Mouse (Mus musculus): Measurements from ENCODE around the gene Nek2.
A peak's percentile ranks its signal among the peaks of the same experiment; 100 is the strongest.

Gene Nek2

DNA sequence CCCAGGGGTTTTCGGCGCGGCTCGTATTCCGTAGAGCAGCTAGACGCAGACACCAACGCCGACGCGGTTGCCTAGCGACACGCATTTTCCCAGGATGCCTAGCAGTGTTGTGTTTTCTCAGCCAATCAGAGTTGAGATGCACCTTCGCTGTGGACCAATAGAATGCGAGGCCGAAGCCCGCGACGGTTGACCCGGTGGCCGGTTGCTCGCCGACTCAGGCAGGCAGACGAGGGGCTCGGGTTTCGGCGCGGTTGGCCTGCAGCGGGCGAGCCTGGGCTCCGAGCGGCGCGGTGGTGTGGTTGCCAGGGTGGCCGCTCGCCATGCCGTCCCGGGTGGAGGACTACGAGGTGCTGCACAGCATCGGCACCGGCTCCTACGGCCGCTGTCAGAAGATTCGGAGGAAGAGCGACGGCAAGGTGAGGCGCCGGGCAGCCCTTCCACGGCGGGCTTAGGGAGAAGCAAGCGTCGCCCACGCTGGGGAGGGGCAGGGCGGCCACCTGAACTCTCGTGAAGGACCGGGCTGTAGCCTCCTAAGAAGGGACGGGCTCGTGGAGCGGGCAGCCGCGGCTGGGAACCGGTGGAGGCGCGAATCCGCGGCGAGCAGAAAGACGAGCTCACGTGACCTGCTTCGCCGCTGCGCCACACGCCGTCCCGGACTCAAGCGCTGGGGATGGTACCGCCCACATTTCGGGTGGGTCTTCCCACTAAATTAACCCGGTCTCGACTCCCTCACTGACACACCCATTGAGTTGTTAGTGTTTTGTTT lies at the start of gene Nek2:
Gene Nek2 (plus strand): TSS at position 119 of the 766 bp plus-strand sequence.
- DNase-seq (ENCODE audit: low read depth, low spot score) = peak; percentile 98

DNA sequence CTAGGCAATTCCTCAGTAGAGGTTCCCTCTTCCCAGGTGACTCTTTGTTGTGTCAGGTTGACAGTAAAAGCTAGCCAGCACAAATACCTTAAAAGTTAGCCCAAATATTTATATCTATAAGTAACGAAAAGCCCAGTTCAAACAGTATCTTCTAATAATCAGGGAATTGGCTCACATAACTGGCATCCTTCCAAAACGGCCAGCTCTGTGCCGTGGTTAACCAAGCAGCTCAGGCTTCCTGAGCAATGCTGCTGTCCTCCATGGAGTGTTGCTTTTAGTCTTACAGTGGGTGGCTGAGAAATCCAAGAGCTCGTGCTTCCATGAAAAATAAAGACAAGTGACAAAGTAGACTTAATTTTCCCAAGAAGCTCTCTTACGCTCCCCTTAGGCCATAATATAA lies 47.1 kb upstream of the Nek2 start:
- no peak for DNase-seq (ENCODE audit: low read depth, low spot score)

DNA sequence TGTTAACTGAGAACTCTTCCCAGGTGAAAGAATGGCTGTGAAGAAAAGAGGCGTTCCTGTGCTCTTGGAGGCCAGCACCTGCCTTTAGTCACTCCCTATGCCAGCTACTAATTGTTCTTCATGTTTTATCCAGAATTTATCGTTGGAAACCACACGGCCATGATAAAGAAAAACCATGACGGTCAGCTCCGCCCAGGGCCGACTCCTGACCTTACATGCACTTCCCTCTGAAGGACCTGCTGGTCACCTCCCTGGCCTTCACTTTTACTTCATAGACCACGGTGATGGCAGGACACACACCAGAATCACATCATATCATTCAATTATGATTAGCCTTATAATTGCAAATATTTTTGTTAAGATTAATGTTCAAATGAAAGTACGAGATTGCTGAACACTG lies 46.1 kb upstream of the Nek2 start:
- DNase-seq (ENCODE audit: low read depth, low spot score) = no peak

DNA sequence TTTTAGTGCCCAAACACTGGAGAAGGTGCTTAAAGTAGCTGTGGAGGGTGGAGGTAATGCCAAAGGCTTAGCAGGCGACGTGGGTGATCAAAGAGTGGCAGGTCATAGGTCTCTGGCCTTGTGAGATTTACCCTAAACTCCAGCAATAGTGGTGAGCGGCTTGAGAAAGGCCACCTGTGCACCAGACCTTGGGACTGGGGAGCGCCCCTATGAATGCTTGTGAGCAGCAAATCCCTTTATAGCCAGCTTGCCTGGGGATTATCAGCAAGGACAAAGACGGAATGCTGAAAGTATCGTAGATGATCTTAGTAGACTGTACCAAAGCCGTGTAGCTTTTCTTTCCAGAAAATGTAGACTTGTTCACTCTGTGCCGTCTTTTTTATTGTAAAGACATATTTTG lies 43.7 kb upstream of the Nek2 start:
- DNase-seq (ENCODE audit: low read depth, low spot score) = no peak

DNA sequence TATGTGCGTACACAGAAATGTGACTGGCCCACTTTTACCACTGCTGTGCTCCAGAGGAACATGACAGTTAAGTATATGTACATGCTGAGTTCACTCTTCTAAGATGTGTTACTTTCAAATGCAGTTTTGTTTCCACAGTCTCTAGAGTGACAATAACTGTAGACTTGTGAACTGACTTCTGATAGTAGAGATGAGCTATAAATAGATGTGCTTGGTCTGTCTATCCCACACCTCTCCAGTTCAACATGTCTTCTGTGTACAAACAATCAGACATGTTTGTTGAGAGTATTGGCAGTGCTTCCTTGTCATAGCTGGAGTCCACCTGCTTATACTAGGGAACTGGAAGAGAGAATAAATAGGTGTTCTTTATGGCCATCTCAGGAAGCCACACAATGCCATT lies 40.8 kb upstream of the Nek2 start:
- DNase-seq (ENCODE audit: low read depth, low spot score) = no peak

DNA sequence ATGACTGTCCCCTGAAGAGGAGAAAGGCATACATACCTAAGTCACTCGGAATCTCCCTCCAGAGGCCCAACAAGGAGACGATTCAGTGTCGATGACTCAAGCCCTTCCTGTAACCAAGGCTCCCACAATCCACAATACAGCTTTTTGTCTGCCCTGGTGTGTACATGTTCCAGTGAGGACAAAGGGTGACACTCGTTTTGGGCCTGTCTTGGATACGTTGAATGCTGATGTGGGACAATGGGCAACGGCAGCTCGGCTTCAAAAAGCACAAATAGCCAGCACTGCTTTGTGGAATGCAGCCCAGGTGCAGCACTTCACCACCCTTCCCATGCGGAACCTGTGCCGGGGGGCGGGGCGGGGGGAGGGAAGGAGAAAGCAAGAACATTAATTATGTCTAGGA lies 36.1 kb upstream of the Nek2 start:
- DNase-seq (ENCODE audit: low read depth, low spot score) = no peak

DNA sequence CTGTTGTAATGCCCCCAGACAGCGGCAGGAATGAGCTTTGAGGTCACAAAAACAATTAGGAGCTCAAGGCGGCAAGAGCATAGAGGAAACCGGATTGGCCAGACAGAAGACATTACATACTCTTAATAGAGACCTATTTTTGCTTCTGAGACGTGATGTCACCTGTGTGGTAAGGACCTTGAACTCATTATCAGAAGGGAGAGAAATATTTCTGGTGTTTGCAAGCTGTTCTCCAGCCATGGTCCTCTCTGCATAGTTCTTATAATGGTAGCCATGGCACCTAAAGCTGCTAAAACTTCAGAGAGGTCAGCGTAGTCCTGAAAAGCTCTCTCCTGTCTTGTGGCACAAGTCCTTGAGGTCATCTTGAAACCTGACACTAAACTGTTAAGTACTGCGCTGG lies 35.0 kb upstream of the Nek2 start:
- no peak for DNase-seq (ENCODE audit: low read depth, low spot score)

DNA sequence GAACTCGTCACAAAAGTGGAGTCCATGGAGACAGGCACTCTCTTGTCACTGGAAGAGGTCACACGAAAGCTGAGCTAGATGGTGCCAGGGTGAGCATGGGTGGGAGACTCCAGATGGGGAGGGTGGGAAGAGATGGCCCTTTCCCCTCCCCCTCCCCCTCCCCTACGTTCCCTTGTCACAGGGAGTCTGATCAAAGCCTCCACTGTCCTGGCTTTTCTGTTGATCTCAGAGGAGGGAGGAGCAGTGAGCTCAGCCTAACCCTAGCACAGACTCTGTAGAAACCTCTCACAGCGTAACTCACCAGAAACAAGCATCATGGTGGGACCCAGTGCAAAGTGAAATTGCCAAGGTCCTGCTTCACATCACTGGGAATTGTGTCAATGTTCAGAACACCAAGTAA lies 33.9 kb upstream of the Nek2 start:
- no peak for DNase-seq (ENCODE audit: low read depth, low spot score)

DNA sequence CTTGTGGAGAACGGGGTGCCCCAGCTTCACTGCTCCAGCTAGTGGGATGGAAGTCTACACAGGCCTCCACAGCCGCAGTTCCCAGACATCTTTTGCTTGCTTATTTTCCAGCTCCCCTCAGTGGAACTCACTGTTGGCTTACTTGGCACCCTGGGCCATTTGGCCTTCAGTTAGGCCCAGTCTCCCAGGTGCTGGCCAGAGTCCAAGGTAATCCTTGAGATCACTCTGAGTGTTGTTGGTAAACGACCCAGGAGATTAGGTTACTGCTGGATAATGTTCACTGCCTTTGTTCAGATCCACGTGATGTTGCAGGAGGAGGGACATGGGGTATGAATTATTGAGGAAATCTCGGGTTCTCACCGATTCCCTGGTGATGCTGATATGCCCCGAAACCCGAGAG lies 28.3 kb upstream of the Nek2 start:
- no peak for DNase-seq (ENCODE audit: low read depth, low spot score)

DNA sequence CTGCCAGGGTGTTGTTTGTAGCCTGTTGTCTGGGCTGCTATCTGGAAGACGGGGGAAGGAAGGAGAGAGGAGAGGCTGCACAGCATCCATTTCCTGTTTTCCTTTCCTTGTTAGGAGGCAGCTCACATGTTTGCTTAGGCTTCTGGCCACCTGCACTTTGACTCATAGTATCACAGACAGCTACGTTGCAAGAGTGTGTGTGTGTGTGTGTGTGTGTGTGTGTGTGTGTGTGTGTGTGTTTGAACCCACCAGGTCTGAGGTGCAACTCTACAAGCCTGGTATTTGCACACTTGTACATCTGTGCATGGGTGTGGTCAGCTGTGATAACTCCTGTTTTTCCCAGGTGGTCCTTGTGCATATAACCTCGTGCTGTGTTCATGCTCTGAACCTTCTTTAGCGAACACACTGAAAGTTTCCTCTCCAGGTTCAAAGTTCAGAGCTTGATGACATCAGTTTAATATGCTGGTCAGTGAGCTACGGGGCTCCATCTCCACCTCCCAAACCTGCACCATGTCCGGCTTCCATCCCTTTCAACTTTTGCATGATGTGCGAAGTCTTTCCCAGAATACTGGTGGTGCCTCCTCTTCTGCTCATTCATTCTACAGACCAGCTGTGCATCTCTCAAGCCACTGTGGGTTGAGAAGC lies 27.2 kb upstream of the Nek2 start:
- DNase-seq (ENCODE audit: low read depth, low spot score) = no peak

DNA sequence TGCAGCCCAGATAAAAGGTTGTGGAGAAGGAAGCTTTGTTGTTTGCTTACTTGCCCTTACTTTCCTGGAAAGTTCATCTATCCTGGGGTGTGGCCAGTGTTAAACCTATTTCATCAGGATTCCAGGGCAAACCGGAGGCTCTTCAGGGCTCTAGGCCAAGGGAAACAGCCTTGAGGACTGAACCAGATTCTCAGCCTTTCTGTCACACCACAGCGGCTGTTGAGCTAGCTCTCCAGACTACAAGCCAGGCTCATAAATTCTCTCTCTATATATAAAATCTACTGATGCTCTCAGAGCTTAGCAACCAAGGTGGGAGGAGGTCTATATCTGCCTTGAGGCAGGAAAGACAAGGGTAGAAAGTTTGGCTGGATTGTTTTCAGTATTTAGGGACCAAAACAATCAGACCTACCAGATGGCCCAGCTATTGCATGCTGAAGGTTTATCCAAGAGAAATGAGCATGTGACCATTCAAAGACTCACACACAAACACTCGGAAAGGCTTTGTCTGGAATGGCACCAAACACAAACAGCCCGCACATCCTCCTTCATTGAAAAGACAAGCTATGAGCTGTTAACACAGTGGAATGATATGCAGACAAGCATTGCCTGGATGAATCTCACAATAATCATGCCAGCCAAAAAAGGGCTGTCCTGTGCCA lies 24.9 kb upstream of the Nek2 start:
- no peak for DNase-seq (ENCODE audit: low read depth, low spot score)

DNA sequence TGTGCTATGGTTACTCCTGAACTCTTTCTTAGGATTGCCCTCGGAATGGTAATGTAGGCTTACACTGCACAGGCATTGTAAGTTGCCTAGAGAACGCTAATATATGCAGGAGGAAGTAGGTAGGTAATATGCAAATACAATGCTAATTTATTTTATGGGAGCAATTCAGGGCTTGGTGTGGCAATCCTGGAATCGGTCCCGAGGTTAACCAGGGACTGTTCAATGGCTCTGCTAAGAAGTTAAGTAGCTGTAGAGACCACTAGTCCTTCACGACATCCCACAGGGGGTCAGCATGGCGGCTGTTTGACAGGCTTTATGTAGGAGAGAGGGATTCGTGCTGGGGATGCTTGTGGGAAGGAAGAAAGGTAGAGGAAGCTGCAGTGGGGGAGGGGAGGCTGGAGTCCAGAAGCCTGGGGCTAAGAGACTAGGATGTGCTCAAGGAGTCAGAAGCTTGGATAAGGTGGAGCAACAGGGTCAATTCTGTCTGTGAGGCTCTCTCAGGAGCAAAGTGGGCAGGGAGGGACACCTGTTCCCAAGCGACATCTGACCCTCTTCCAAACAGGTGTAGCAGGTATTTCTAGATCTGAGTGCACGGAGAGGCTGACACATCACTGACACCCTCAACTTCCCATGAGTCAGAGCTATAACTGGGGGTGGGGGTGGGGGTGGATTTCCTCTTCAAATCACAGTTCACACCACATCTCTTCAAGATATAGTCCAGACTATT lies 19.0 kb upstream of the Nek2 start:
- DNase-seq (ENCODE audit: low read depth, low spot score) = no peak

DNA sequence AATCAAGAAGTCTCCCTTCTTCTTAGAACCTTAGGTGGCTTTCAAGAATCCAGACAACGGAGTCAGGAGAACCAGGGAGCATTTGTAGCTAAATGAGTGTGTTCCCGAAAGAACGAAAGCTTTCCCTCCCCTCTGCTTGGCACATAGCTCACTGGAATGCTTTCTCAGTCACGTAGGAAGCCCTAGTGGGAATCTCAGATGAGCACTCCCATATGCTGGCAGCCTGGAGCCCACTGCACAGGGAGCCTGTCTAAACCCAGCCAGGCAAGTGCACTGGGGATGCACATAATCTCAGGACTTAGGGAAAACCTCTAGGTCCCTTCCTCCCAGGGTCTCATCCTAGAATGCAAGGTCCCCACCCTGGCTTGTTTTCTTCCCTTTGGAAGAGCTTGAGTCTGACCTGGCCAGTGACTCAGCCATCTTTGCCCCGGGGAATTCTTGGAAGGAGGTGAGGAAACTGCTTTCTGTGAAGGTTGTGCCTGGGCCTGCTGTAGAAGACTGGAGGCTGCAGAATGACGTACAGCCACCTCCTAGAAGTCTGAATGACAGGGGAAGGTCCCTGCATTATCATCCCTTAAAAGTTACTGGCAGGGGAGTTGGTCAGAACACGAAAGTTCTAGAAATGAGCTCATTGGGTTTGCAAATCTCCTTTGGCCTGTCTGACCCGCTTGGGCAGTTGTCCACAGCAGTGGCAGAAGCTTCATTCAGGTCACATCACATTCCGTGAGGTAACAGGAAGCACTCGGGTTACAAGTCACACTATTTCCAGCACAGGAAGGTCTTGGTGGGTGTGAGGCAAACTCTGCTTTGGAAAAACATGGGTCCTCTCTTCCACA lies 18.2 kb upstream of the Nek2 start:
- no peak for DNase-seq (ENCODE audit: low read depth, low spot score)

DNA sequence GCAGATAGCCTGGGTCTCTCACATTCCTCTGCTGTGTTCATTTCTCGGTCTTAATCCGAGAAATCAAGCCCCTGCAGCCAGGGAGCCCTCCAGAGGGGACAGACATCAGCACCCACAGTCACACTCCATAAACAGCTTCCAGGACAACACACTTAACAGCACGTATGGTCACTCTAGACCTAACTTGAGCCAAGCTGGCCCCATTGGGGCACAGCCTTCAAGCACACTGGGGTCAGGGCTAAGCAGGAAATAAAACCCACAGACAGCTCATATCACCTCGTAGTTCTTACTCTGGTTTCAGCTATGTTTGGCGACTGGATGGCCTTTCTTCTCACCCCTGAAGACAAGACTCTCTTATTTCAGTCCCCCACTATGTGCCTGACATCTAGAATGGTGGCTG lies 16.5 kb upstream of the Nek2 start:
- no peak for DNase-seq (ENCODE audit: low read depth, low spot score)

DNA sequence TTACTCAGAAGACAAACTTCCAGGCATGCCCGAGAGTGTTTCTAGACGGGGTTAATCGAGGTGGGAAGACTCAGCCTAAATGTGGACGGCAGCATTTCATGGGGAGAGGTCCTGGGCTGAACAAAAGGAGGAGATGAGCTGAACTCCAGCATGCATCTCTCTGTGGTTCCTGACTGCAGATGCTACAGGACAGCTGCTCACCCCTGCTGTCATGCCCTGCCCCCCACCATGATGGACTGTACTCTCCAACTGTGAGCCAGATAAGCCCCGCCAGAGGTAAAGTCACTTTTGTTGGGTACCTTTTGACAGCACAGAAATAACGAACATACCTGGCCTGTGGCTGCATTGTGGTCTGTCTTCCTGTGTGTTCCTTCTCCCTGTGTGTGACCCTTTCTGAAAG lies 15.5 kb upstream of the Nek2 start:
- DNase-seq (ENCODE audit: low read depth, low spot score) = no peak

DNA sequence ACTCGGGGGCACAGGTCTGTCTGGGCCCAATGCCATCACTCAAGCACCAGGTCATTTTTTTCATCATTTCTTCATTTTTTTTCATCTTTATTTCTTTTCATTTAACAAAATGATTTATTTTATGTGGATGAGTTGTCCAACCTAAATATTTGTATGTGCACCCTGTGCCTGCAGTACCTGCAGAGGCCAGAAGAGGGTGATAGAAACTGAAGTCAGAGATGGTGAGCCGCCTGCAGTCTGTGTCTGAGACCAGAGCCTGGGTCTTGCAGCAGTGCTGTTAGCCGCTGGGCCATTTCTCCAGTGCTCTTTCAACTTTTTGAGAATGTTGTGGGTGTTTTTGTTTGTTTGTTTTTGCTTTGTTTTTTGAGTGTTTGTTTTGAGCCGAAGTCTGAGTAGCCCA lies 14.5 kb upstream of the Nek2 start:
- DNase-seq (ENCODE audit: low read depth, low spot score) = peak; percentile 34

DNA sequence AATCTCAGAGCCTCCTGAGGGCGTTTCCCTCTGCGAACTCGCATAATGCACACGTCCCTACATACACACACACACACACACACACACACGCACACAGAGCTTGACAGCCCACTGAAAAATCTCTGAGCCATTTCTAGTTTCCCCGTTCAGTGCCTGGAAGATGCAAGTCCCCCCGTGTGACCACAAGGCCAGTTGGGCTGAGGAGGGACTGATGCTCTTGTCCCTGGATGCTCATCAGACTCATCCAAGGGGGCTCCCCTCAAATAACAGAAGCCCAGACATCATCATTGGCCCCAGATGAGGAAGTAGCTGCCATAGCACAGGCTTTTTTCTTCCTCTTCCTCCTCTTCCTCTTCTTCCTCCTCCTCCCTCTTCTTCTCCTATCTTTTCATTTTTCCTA lies 13.3 kb upstream of the Nek2 start:
- DNase-seq (ENCODE audit: low read depth, low spot score) = no peak

DNA sequence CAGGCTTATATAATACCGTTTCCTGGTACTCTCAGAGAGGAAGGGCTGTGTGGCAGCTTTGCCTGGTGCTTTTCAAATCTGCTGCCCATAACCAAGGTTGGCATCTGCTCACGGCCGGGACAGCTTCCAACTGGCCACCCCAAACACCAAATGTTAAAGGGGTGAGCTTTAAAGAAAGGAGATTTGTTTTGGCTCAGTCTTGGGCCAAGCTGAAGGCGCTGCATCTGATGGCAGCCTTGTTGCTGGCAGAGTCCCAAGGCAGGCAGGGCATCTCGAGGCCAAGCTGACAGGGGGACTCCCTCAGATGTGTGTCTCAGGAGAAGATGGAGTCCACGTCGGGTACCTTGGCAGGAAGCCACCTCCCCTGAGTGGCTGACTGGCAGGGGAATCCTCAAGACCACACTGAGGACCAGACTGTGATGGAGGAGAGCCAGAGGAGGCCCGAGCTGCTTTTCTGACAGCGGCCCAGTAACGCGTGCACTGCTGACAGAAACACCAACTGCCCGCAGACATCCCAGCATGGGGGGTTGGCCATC lies 12.5 kb upstream of the Nek2 start:
- DNase-seq (ENCODE audit: low read depth, low spot score) = no peak

DNA sequence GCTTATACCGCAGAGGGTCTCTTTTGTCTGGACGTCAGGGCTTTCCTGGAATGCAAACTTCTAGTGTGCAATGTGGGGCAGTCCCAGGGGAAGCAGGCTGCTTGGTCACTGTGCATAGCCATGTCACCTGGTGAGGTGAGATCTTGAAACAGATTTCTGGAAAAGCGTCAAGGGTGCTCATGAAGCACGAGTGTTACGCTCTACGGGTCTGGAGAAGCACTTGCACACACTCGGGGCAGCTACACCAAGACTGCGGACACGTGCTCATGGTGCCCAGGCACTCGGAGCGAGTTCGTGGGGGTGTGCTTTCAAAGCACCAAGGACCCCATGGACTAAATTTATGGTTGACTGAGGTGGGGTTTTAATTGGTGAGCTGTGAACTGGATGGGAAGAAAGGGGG lies 9.5 kb upstream of the Nek2 start:
- DNase-seq (ENCODE audit: low read depth, low spot score) = no peak

DNA sequence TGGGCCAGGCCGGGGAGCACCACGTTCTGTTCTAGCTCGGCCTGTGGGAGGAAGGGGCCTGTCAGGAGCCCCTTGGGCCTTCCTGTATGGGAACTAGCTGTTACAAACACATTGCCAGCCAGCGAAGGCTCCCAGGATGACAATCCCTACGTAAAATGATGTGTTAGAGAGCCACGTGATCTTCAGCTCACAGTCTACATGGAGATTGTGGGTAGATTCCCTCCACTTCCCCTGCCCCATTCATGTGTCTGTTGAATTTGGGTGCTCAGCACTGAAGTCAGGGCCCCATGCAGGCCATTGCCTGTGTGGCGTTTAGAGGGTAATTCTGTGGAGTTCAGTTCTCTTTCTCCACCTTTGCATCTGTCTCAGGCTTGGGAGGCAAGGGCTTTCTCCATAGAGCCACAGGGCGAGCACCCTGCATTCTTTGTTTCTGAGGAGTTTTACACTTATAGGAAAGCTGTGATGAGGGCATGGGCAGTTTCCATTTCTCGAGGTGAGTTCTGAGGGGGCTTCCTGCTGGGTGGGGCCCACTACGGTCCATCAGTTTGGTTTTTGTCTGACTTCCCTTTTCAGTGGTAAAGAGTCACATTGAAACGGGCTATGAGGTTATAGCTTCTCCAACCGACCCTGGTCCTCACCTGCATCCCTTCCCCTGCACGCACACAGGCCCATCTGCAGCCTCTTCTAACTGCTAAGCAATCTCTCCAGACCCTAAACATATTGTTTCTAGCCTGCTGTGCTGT lies 8.1 kb upstream of the Nek2 start:
- no peak for DNase-seq (ENCODE audit: low read depth, low spot score)

DNA sequence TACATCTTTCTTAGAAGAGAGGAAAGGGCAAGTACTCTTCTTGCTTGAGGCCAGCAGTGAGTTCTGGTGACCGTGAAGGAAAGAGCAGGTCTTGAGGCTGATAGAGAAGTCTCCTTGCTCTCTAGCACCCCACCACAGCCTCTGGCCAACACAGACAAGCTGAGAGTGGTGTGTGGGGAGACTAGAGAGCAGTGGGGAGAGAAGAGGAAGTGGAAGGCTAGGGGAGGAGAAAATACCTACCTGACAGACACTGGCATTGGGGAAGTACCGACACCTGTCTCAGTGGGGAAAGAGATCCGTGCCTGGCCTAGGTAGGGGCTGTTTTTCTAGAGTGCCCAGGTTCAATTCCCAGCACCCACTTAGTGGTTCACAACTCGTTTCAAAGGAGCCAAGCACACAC lies 7.0 kb upstream of the Nek2 start:
- no peak for DNase-seq (ENCODE audit: low read depth, low spot score)

Measured in WW6 (cell line).